Mouse (Mus musculus) myocyte (in vitro differentiated cells): ENCODE data around the gene Ppt2.

Experiments used
- E2F4 ChIP-seq: IDR thresholded peaks from one replicate; pipeline ENCODE4 v1.6.1; 2011; ENCODE audit warnings: mild to moderate bottlenecking, control low read depth, moderate library complexity; ENCODE audit not compliant: insufficient read depth
- MYOG ChIP-seq, 3 experiments: IDR thresholded peaks; one replicate each; pipeline ENCODE4 v1.6.1; 2011; ENCODE audit warnings: control low read depth in 2 of 3, low read depth in 2 of 3, mild to moderate bottlenecking in 2 of 3; ENCODE audit not compliant: insufficient read length in 2 of 3, control insufficient read depth in 1 of 3, insufficient read depth in 1 of 3
- POLR2A ChIP-seq: IDR thresholded peaks from one replicate; pipeline ENCODE4 v1.6.1; 2011; ENCODE audit warnings: low read depth, mild to moderate bottlenecking, control low read depth, moderate library complexity; ENCODE audit not compliant: insufficient read length
- POLR2AphosphoS2 ChIP-seq: IDR thresholded peaks from one replicate; pipeline ENCODE4 v1.6.1; 2011; ENCODE audit warnings: low read depth, control low read depth; ENCODE audit not compliant: insufficient read length
- TCF12 ChIP-seq: IDR thresholded peaks from one replicate; pipeline ENCODE4 v1.6.1; 2011; ENCODE audit warnings: mild to moderate bottlenecking, control low read depth; ENCODE audit not compliant: poor library complexity, insufficient read depth, severe bottlenecking

GRCm38 (mm10) chr17:34615871-34616270, 12.4 kb downstream of the Ppt2 start, which contains the start of gene Egfl8:
- TF ChIP-seq POLR2A (no peak), E2F4 (no peak), POLR2AphosphoS2 (no peak), TCF12 (no peak), MYOG (IDR thresholded peaks at IDR 0.05; ENCODE audit: control insufficient read depth in 1 of 3, insufficient read depth in 1 of 3, insufficient read length in 2 of 3, low read depth in 2 of 3) (no peak)
